Mouse (Mus musculus) hindbrain, embryonic 15.5 days (tissue): ENCODE measurements at regions not wholly inside any gene's neighbourhood (a gene's known extent, or its start where the extent isn't known, plus 50 kb on each side); places are given as distances from the start of the nearest gene placed in this dataset.

ENCODE experiments used
- ATAC-seq: fragments of 200-750 bp; cut with Nextera tagmentation; 2 replicates; pipeline ENCODE4 v1.8.0; 2017; ENCODE audit warnings: low read depth, moderate number of reproducible peaks, moderate TSS enrichment; ENCODE audit not compliant: low FRiP score
- H3K27ac ChIP-seq: fragments of 300-500 bp; sonication (generic); replicated peaks from 2 replicates; pipeline ENCODE4 v1.5.1; 2015; ENCODE audit warnings: mild to moderate bottlenecking, inconsistent platforms
- H3K27me3 ChIP-seq: fragments of 300-500 bp; sonication (generic); 2 replicates; pipeline ENCODE4 v1.6.1; 2015; ENCODE audit warnings: control low read depth, inconsistent platforms
- H3K36me3 ChIP-seq: fragments of 300-500 bp; sonication (generic); 2 replicates; pipeline ENCODE4 v1.6.1; 2015; ENCODE audit warnings: control low read depth, inconsistent platforms
- H3K4me1 ChIP-seq: fragments of 300-500 bp; sonication (generic); replicated peaks from 2 replicates; pipeline ENCODE4 v1.6.1; 2015; ENCODE audit warnings: control low read depth, inconsistent platforms
- H3K4me2 ChIP-seq: fragments of 300-500 bp; sonication (generic); 2 replicates; pipeline ENCODE4 v1.6.1; 2015; ENCODE audit warnings: moderate library complexity, mild to moderate bottlenecking, inconsistent platforms
- H3K4me3 ChIP-seq: fragments of 300-500 bp; sonication (generic); 2 replicates; pipeline ENCODE4 v1.5.1; 2015; ENCODE audit warnings: mild to moderate bottlenecking, inconsistent platforms
- H3K9ac ChIP-seq: fragments of 300-500 bp; sonication (generic); 2 replicates; pipeline ENCODE4 v1.6.1; 2015; ENCODE audit warnings: inconsistent platforms
- H3K9me3 ChIP-seq: fragments of 300-500 bp; sonication (generic); 2 replicates; pipeline ENCODE4 v1.6.1; 2016; ENCODE audit warnings: control low read depth, inconsistent platforms
- WGBS: fragments of 180-500 bp; shearing (Covaris S2); methylation state at CpG from one replicate; pipeline ENCODE4 v1.1.7; 2015; 5-methylcytosine and 5-hydroxymethylcytosine counted together

- Histone ChIP-seq H3K27me3 (no peaks in the 10 kb centered on the region), H3K4me3 (no peak overlapping the region), H3K9ac (no peak overlapping the region), H3K9me3 (no peaks in the 10 kb centered on the region), H3K36me3 (no peaks in the 10 kb centered on the region), H3K4me1 (no peaks in the 10 kb centered on the region), H3K27ac (no peak overlapping the region), H3K4me2 (no peak overlapping the region)
- 87% methylated on average over 7 of the region's 7 CpGs for WGBS
- no peak for ATAC-seq
Measured at GRCm38 (mm10) chr3:34137984-34138383, 56.9 kb upstream of the Dnajc19 start.

GRCm38 (mm10) chr3:34136385-34136784 is 55.3 kb upstream of the Dnajc19 start:
- H3K4me1 ChIP-seq = no peaks in the 10 kb centered on the region
- H3K9ac ChIP-seq = no peak overlapping the region
- no peaks in the 10 kb centered on the region for H3K36me3 ChIP-seq
- no peaks in the 10 kb centered on the region for H3K27me3 ChIP-seq
- 84% methylated on average over 2 of the region's 2 CpGs for WGBS
- H3K9me3 ChIP-seq = no peaks in the 10 kb centered on the region
- no peak overlapping the region for H3K27ac ChIP-seq
- no peak overlapping the region for H3K4me2 ChIP-seq
- no peak for ATAC-seq
- no peak overlapping the region for H3K4me3 ChIP-seq
